Mouse (Mus musculus) megakaryocyte, embryonic 14.5 days (primary cell): Measurements from ENCODE around the gene Wsb1. TPM values are rescaled to one million over a fixed set of nuclear protein-coding genes. Genes with fewer than 3 reads are reported as not detected.

Source experiments
- H3K27me3 ChIP-seq: replicated peaks from 2 replicates; pipeline ENCODE3; 2012; ENCODE audit warnings: inconsistent platforms
- H3K36me3 ChIP-seq: replicated peaks from 2 replicates; pipeline ENCODE3; 2012; ENCODE audit warnings: low read length, inconsistent platforms, mixed read lengths
- H3K4me1 ChIP-seq: 2 replicates; pipeline ENCODE4 v1.6.1; 2012; ENCODE audit warnings: inconsistent platforms
- H3K4me3 ChIP-seq: replicated peaks from 2 replicates; pipeline ENCODE3; 2012; ENCODE audit warnings: moderate library complexity, mild to moderate bottlenecking, inconsistent platforms
- H3K9me3 ChIP-seq: 2 replicates; pipeline ENCODE4 v1.6.1; 2012; ENCODE audit warnings: inconsistent platforms
- FLI1 ChIP-seq: IDR thresholded peaks from 2 replicates; pipeline ENCODE4 v1.6.1; 2012; ENCODE audit warnings: low read length, inconsistent platforms, mixed read lengths
- GATA1 ChIP-seq: IDR thresholded peaks from 3 replicates; pipeline ENCODE4 v1.6.1; 2012; ENCODE audit warnings: mixed read lengths, low read length, inconsistent platforms, borderline replicate concordance
- polyA plus RNA-seq: library from polyadenylated mRNA; stranded (reverse); fragments of >175 nt; gene quantifications from 2 replicates; pipeline ENCODE4 v1.2.3, GENCODE M21; 2012; ENCODE audit warnings: low replicate concordance; ENCODE audit not compliant: insufficient read depth

Gene Wsb1
- polyA plus RNA-seq, 1 experiment = 41.4 TPM

DNA sequence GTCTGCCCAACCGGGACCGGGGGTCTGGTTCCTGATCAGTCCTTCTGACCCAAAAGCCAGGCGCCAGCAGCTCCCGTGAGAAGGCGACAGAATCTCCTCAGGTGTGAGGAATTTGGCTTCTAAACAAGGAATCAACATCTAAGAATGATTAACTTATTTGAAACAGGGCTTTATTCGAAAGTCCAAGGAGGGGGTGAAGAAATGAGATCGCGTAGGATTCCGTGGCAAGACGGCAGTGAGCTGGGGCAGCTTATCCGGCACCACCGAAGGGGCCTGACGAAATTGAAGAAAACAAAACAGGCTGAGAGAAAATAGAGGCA is 24.3 kb downstream of the Wsb1 start:
- Histone ChIP-seq H3K27me3 (no peaks in the 10 kb centered on the region), H3K9me3 (no peaks in the 10 kb centered on the region), H3K4me1 (peaks cover 58% of the 10 kb centered on the region), H3K4me3 (no peak overlapping the region), H3K36me3 (peaks cover 17% of the 10 kb centered on the region)
- no peak for TF ChIP-seq GATA1
- no peak for TF ChIP-seq FLI1

DNA sequence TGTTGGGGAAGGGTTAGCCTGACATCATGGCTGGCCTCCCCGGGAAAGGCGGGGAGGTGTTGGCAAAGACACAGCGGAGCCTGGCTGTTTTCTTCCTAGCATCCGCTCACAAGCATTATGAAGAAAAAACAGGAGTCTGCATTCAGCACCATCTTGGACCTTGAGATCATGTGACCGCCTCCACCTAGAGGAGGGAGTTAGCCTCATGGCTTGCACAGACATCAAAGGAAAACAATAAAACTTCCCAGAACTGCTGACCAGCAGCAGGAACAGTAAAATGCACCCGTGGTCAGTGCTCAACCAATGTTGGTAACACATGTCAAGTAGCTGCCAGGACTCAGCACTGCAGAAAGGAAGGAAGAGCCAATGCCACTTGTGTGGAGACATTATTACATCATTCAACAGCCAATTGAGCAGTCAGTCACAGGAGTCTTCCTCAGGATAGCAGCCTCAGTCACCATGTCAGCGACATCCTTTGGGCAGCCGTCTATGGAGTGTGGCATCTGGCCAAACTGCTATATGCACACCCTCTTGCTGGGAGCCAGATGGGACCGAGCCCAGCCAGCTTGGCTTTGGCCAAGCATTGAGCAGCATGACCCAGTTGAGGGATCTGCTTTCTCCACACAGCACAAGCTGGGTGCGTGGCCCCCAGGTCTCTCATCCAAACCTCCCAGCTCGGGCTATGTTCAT is 24.8 kb downstream of the Wsb1 start:
- H3K9me3 ChIP-seq = no peaks in the 10 kb centered on the region

DNA sequence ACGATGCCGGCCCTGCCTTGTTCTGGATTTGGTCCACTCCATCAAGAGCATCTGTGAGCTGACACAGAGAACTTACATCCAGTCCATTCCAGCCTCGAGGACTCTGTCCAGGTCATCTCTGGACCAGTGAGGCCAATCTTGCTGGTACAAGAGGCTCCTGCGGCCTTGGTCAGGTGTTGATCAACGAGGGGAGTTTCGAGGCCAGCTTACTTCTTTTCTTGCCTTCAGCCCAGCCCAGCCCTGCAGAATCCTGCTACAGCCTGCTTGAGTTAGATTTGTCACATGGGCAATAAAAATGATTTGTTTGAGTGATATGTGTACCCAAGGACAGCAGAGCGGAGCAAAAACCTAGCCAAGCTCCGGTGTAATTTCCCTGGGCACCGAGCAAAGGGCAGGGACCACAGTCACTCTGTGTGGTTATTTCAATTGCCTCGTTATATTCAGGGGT is 25.4 kb downstream of the Wsb1 start:
- no peaks in the 10 kb centered on the region for H3K9me3 ChIP-seq
- peaks cover 17% of the 10 kb centered on the region for H3K36me3 ChIP-seq
- no peak for TF ChIP-seq FLI1
- no peak for TF ChIP-seq GATA1
- no peaks in the 10 kb centered on the region for H3K27me3 ChIP-seq
- no peak overlapping the region for H3K4me3 ChIP-seq
- H3K4me1 ChIP-seq = peaks cover 70% of the 10 kb centered on the region

More for the DNA sequence above, 24.8 kb downstream of the Wsb1 start:
- peaks cover 63% of the 10 kb centered on the region for H3K4me1 ChIP-seq
- H3K27me3 ChIP-seq = no peaks in the 10 kb centered on the region
- TF ChIP-seq GATA1 (no peak), FLI1 (no peak)
- H3K36me3 ChIP-seq = peaks cover 17% of the 10 kb centered on the region
- H3K4me3 ChIP-seq = peak overlapping the region; percentile 57

DNA sequence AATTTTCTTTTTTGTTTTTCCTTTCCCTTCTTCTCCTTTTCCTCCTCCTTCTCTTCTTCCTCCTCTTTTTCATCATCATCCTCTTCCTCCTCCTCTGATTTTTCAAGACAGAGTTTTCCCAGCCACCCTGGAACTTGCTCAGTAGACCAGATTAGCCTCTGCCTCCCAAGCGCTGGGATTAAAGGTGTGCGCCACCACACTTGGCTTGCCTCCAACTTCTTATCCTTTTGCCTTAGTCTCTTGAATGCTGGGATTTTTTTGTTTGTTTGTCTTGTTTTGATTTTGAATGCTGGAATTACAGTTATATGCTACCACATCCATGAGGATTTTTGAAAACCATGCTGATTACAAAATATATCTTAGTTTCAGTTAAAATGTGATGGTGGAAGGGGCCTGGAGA is 26.4 kb downstream of the Wsb1 start:
- no peaks in the 10 kb centered on the region for H3K27me3 ChIP-seq
- no peak overlapping the region for H3K4me3 ChIP-seq
- no peak for TF ChIP-seq GATA1
- no peak for TF ChIP-seq FLI1
- peaks cover 17% of the 10 kb centered on the region for H3K36me3 ChIP-seq
- no peaks in the 10 kb centered on the region for H3K9me3 ChIP-seq
- H3K4me1 ChIP-seq = peaks cover 80% of the 10 kb centered on the region

DNA sequence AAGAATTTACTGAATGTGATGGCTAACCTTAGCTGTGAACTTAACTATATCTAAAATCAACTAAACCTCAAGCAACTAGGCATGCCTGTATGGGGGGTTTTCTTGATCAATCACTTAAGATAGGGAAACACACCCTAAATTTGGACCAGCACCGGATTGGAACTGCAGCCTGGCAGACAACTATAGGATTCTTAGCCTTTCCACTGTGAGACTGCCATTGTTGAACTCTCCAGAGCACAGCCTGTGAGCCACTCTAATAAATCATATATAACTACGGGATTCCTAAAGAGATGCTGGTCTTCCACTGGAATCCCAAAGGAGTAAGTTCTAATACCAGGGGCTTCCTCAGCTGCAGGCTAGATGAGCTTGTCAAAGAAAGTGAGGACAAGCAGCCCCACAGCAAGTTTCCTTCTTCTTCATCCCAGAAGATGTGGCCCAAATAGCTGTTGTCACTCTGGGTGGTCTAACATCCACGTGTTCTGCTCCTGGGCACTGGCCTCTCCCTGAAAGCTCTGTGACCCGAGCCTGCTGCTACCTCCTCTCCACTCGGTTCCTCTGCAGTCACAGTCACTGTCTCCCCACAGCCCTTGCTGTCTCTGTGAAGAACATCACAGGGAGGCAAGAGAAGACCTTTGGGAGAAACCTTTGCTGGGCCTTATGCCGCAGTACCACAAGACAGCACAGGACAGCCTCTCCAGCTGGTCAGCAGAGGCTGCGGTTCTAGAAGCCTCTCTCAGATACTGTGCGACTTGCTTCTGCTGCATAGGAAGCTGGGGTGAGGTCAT is 28.9 kb downstream of the Wsb1 start:
- no peak for TF ChIP-seq FLI1
- no peak for TF ChIP-seq GATA1
- Histone ChIP-seq H3K9me3 (no peaks in the 10 kb centered on the region), H3K4me1 (peaks cover 84% of the 10 kb centered on the region), H3K27me3 (no peaks in the 10 kb centered on the region), H3K36me3 (peaks cover 5% of the 10 kb centered on the region), H3K4me3 (no peak overlapping the region)

DNA sequence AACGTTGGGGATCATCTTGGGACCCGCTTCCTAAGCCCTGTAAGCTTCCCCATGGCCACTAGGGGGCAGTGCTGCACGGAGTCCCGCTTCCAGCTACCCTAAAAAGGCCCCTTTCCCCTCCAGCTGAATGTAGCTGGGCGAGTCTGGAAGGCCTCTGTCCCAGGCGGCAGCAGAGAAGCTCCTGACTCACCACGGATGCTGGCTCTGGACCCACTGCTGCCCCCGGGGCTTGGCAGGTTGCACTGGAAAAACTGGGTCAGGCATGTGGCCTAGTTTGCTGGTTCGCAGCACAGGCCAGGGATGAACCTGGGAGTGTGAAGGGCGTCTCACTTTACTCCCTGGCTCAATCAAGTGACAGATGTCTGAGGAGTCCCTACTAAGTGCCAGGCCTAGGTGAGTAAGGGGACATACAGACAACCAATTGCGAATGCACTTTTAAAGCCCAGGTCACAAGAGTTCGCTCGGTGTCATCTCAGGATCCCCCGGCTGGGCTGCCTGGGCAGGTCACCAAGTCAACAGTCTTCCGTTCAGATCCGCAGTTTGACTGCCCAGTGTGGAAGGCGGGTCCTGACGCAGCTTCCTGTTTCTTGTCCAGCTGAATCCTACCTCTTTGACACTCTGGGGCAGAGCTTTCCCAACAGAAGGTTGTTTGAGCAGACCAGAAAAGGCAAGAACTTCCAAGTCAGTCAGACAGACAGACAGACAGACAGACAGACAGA is 29.8 kb downstream of the Wsb1 start:
- Histone ChIP-seq H3K4me1 (peaks cover 76% of the 10 kb centered on the region), H3K27me3 (no peaks in the 10 kb centered on the region), H3K4me3 (peak overlapping the region; percentile 80), H3K9me3 (no peaks in the 10 kb centered on the region), H3K36me3 (no peaks in the 10 kb centered on the region)
- TF ChIP-seq FLI1 (no peak), GATA1 (no peak)

DNA sequence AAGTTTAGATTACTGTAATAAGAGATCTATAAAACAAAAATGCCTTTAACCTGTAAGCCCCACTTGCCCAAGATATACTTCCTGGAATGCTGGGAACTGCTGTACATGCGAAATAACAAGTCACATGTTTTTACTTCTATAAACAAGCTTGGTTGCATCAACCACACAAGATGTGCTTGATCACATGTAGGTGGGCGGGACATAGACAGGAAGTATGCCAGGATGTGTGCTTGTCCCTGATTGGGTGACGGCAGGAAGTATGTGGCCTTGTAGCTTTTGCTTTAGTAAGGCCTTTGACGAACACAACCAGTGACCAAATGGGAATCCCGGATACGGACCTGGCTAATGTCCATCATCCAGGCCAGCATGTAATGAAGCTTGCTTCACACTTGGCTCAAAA is 31.1 kb downstream of the Wsb1 start:
- Histone ChIP-seq H3K36me3 (no peaks in the 10 kb centered on the region), H3K4me1 (peaks cover 73% of the 10 kb centered on the region), H3K27me3 (no peaks in the 10 kb centered on the region), H3K4me3 (peak overlapping the region; percentile 59), H3K9me3 (no peaks in the 10 kb centered on the region)
- peak; percentile 93 for TF ChIP-seq FLI1
- peak; percentile 54; the same call in 1 of the 3 replicates for TF ChIP-seq GATA1

DNA sequence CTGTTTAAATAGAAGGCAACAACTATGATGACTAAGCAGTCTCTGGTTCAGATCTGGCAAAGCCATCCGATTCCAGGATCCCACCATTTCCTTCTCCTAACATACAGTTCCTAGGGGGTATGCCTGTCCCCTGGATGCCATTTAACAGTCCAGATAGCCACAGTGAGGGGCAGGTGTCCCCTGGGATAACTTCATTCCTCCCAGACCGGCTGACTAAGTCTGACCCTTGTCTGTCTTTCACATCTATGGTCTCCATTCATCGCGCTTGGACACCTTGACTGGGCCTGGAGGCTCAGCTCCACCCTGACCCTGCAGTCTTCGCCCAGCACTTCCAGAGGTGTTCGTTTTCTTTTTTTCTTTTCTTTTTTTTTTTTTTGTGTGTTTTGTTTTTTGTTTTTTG is 31.8 kb downstream of the Wsb1 start:
- Histone ChIP-seq H3K27me3 (no peaks in the 10 kb centered on the region), H3K9me3 (no peaks in the 10 kb centered on the region), H3K4me1 (peaks cover 72% of the 10 kb centered on the region), H3K36me3 (no peaks in the 10 kb centered on the region), H3K4me3 (no peak overlapping the region)
- no peak for TF ChIP-seq GATA1
- TF ChIP-seq FLI1 = no peak

DNA sequence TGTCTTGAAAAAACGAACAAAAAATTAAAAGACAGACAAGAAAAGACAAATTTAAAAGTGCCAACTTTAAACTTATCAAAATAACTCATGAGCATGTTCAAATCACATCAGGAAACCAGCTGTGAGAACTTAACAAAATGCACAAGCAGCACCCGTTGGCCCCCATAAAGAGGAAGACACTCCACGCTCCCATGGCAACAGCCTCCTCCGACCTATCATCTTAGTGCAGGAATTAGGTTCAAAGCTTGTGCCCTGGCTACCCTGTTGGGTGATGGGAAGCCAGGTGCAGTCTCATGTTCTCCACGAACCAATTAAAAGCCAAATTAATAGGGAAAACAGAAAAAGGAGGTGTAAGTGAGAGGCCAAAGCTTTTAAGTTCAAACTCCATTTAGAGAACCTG is 32.8 kb downstream of the Wsb1 start:
- no peaks in the 10 kb centered on the region for H3K36me3 ChIP-seq
- no peak for TF ChIP-seq FLI1
- no peak overlapping the region for H3K4me3 ChIP-seq
- H3K27me3 ChIP-seq = no peaks in the 10 kb centered on the region
- peaks cover 69% of the 10 kb centered on the region for H3K4me1 ChIP-seq
- H3K9me3 ChIP-seq = no peaks in the 10 kb centered on the region

DNA sequence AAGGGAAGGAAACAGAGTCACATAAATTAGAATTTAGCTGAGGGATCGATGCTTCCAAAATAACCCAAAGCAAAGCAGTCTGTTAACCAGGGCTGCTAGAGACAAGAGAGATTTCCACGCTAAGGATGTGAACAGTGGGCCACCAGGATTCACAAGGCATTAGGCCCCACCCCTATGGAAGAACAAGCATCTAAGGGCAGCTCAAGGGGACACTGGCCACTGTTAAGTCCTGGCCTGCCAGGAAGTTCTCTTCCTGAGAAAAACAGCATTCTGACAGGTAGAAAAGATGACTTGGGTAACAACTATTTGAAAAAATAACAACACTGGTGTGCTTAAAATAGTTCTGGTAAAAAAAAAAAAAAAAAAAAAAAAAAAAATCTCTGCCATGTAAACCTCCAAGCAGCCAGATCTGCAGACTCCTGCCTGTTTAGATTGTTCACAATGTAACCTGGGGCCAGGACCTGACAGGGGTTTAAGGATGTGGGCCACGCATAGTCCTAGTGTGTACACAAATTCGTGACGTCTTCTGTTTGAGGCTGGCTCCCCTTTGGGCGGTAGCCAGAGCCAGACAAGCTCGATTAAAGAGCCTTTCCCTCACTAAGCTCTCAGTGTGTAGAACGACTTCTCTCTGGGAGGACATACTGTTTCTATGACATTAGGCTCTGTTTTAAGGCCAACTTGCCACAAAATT is 35.4 kb downstream of the Wsb1 start:
- Histone ChIP-seq H3K36me3 (no peaks in the 10 kb centered on the region), H3K4me3 (no peak overlapping the region), H3K4me1 (peaks cover 71% of the 10 kb centered on the region), H3K27me3 (no peaks in the 10 kb centered on the region), H3K9me3 (no peaks in the 10 kb centered on the region)
- no peak for TF ChIP-seq GATA1
- no peak for TF ChIP-seq FLI1
